Mouse (Mus musculus) myocyte (in vitro differentiated cells): Measurements from ENCODE around the gene H1f0. TPM values are rescaled to one million over a fixed set of nuclear protein-coding genes. Genes with fewer than 3 reads are reported as not detected.
A peak's percentile ranks its signal among the peaks of the same experiment; 100 is the strongest.
"Not testable (repeated sequence)": the region's sequence is repeated elsewhere in the genome, so short reads cannot be mapped to it uniquely, and the experiment has no call there.

Experiments used
- H3K27me3 ChIP-seq: one replicate; pipeline ENCODE4 v1.6.1; 2011; ENCODE audit not compliant: control insufficient read depth, insufficient read depth, insufficient read length
- H3K36me3 ChIP-seq: one replicate; pipeline ENCODE4 v1.6.1; 2011; ENCODE audit not compliant: control insufficient read depth, insufficient read depth
- H3K4me2 ChIP-seq: one replicate; pipeline ENCODE4 v1.6.1; 2011; ENCODE audit warnings: low read depth, control low read depth
- H3K4me3 ChIP-seq: one replicate; pipeline ENCODE4 v1.5.1; 2011; ENCODE audit warnings: mild to moderate bottlenecking, control low read depth, moderate library complexity
- H3K79me2 ChIP-seq: one replicate; pipeline ENCODE4 v1.6.1; 2011; ENCODE audit not compliant: control insufficient read depth, insufficient read depth
- H3ac ChIP-seq: one replicate; pipeline ENCODE4 v1.6.1; 2011; ENCODE audit not compliant: control insufficient read depth, insufficient read length
- CEBPB ChIP-seq: IDR thresholded peaks from 2 replicates; pipeline ENCODE4 v1.6.1; 2011; ENCODE audit warnings: mild to moderate bottlenecking, moderate library complexity; ENCODE audit not compliant: poor library complexity, insufficient read depth, severe bottlenecking
- E2F4 ChIP-seq: IDR thresholded peaks from one replicate; pipeline ENCODE4 v1.6.1; 2011; ENCODE audit warnings: mild to moderate bottlenecking, control low read depth, moderate library complexity; ENCODE audit not compliant: insufficient read depth
- MAX ChIP-seq: IDR thresholded peaks from one replicate; pipeline ENCODE4 v1.6.1; 2011; ENCODE audit warnings: low read depth, mild to moderate bottlenecking, control low read depth
- MYOD1 ChIP-seq, 3 experiments: IDR thresholded peaks; one replicate each; pipeline ENCODE4 v1.6.1; 2011; ENCODE audit warnings: control low read depth in 2 of 3, low read depth in 2 of 3, mild to moderate bottlenecking in 2 of 3, moderate library complexity in 1 of 3; ENCODE audit not compliant: insufficient read length in 2 of 3, control insufficient read depth in 1 of 3
- MYOG ChIP-seq, 3 experiments: IDR thresholded peaks; one replicate each; pipeline ENCODE4 v1.6.1; 2011; ENCODE audit warnings: control low read depth in 2 of 3, low read depth in 2 of 3, mild to moderate bottlenecking in 2 of 3; ENCODE audit not compliant: insufficient read length in 2 of 3, control insufficient read depth in 1 of 3, insufficient read depth in 1 of 3
- POLR2A ChIP-seq: IDR thresholded peaks from one replicate; pipeline ENCODE4 v1.6.1; 2011; ENCODE audit warnings: low read depth, mild to moderate bottlenecking, control low read depth, moderate library complexity; ENCODE audit not compliant: insufficient read length
- POLR2AphosphoS2 ChIP-seq: IDR thresholded peaks from one replicate; pipeline ENCODE4 v1.6.1; 2011; ENCODE audit warnings: low read depth, control low read depth; ENCODE audit not compliant: insufficient read length
- REST ChIP-seq: IDR thresholded peaks from one replicate; pipeline ENCODE4 v1.6.1; 2011; ENCODE audit warnings: mild to moderate bottlenecking, control low read depth, moderate library complexity; ENCODE audit not compliant: insufficient read depth, insufficient read length
- SRF ChIP-seq: IDR thresholded peaks from one replicate; pipeline ENCODE4 v1.6.1; 2011; ENCODE audit warnings: low read depth; ENCODE audit not compliant: control insufficient read depth, insufficient read length
- TCF12 ChIP-seq: IDR thresholded peaks from one replicate; pipeline ENCODE4 v1.6.1; 2011; ENCODE audit warnings: mild to moderate bottlenecking, control low read depth; ENCODE audit not compliant: poor library complexity, insufficient read depth, severe bottlenecking
- TCF3 ChIP-seq: IDR thresholded peaks from one replicate; pipeline ENCODE4 v1.6.1; 2011; ENCODE audit warnings: low read depth, control low read depth; ENCODE audit not compliant: insufficient read length
- USF1 ChIP-seq: IDR thresholded peaks from one replicate; pipeline ENCODE4 v1.6.1; 2011; ENCODE audit warnings: low read depth, mild to moderate bottlenecking, control low read depth, moderate library complexity
- polyA plus RNA-seq: library from polyadenylated mRNA; unstranded; fragments of >200 nt; fragmentation: generic; extraction: Trizol; gene quantifications from one replicate; pipeline ENCODE4 v1.2.1, GENCODE M21; 2012; ENCODE audit warnings: missing spikeins

H1f0 gene
- polyA plus RNA-seq, 1 experiment: 423 TPM

GRCm38 (mm10) chr15:79007059-79007458, 21.2 kb upstream of the H1f0 start:
- Histone ChIP-seq H3K36me3 (no peaks in the 10 kb centered on the region), H3K4me2 (no peak overlapping the region)

DNA sequence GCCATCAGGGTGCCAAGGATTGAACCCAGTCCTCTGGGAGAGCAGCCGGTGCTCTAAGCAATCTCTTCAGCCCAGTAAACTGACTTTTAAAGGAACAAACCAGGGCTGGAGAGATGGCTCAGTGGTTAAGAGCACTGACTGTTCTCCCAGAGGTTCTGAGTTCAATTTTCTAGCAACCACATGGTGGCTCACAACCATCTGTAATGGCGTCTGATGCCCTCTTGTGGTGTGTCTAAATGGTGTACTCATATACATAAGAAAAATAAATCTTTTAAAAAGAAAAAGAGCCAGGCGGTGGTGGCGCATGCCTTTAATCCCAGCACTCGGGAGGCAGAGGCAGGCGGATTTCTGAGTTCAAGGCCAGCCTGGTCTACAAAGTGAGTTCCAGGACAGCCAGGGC, 20.4 kb upstream of the H1f0 start:
- H3K36me3 ChIP-seq, H3K79me2 ChIP-seq, H3K4me3 ChIP-seq, H3K4me2 ChIP-seq, H3K27me3 ChIP-seq, H3ac ChIP-seq: not testable (repeated sequence)

More at GRCm38 (mm10) chr15:79007059-79007458, 21.2 kb upstream of the H1f0 start:
- Histone ChIP-seq H3ac (no peak overlapping the region), H3K27me3 (no peaks in the 10 kb centered on the region), H3K4me3 (no peak overlapping the region), H3K79me2 (no peaks in the 10 kb centered on the region)
- TF ChIP-seq MYOD1 (IDR thresholded peaks at IDR 0.05; ENCODE audit: control insufficient read depth in 1 of 3, insufficient read length in 2 of 3, low read depth in 2 of 3) (no peak), CEBPB (no peak), POLR2A (no peak), MYOG (IDR thresholded peaks at IDR 0.05; ENCODE audit: control insufficient read depth in 1 of 3, insufficient read depth in 1 of 3, insufficient read length in 2 of 3, low read depth in 2 of 3) (no peak), TCF3 (no peak), REST (no peak), SRF (no peak), E2F4 (no peak), POLR2AphosphoS2 (no peak), TCF12 (no peak), USF1 (no peak), MAX (no peak)

- Histone ChIP-seq H3K4me2 (no peak overlapping the region), H3K36me3 (no peaks in the 10 kb centered on the region), H3K4me3 (no peak overlapping the region), H3ac (no peak overlapping the region), H3K27me3 (peaks cover 4% of the 10 kb centered on the region), H3K79me2 (no peaks in the 10 kb centered on the region)
- TF ChIP-seq TCF3 (no peak), SRF (no peak), MYOD1 (IDR thresholded peaks at IDR 0.05; ENCODE audit: control insufficient read depth in 1 of 3, insufficient read length in 2 of 3, low read depth in 2 of 3) (peak in 1 of 3 experiments; percentile 18)
These were observed 18.5 kb upstream of the H1f0 start for GRCm38 (mm10) chr15:79009734-79010133.

GRCm38 (mm10) chr15:79011550-79011949, 16.7 kb upstream of the H1f0 start:
- Histone ChIP-seq H3K27me3 (peaks cover 6% of the 10 kb centered on the region), H3K4me2 (no peak overlapping the region), H3K4me3 (no peak overlapping the region), H3K79me2 (no peaks in the 10 kb centered on the region), H3K36me3 (no peaks in the 10 kb centered on the region), H3ac (no peak overlapping the region)
- no peak for TF ChIP-seq TCF3
- peak in 2 of 3 experiments; percentile 6 to 13 for TF ChIP-seq MYOG (IDR thresholded peaks at IDR 0.05; ENCODE audit: control insufficient read depth in 1 of 3, insufficient read depth in 1 of 3, insufficient read length in 2 of 3, low read depth in 2 of 3)
- peak in 1 of 3 experiments; percentile 47 for TF ChIP-seq MYOD1 (IDR thresholded peaks at IDR 0.05; ENCODE audit: control insufficient read depth in 1 of 3, insufficient read length in 2 of 3, low read depth in 2 of 3)

DNA sequence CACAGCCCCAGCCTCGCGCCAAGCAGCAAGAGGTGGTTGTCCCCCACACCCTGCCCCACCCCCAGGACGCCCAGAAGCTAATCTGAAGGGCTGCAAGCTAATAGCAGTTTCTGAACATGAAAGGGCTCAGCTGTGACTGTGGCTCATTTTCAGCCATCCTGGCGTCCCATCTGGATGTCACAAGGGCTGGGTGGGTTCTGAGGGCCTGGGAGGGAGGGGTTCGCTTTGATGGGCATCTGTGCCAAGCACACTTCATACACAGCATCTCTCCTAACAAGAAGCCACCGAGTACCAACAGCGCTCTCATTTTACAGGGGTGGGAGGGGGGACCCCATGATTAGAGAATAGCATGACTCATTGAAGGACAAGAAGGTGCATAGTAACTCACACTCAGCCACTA, 14.9 kb upstream of the H1f0 start:
- H3K27me3 ChIP-seq: peaks cover 6% of the 10 kb centered on the region
- no peaks in the 10 kb centered on the region for H3K36me3 ChIP-seq
- H3ac ChIP-seq: no peak overlapping the region
- H3K4me3 ChIP-seq: no peak overlapping the region
- TF ChIP-seq POLR2AphosphoS2: no peak
- no peaks in the 10 kb centered on the region for H3K79me2 ChIP-seq
- no peak overlapping the region for H3K4me2 ChIP-seq

DNA sequence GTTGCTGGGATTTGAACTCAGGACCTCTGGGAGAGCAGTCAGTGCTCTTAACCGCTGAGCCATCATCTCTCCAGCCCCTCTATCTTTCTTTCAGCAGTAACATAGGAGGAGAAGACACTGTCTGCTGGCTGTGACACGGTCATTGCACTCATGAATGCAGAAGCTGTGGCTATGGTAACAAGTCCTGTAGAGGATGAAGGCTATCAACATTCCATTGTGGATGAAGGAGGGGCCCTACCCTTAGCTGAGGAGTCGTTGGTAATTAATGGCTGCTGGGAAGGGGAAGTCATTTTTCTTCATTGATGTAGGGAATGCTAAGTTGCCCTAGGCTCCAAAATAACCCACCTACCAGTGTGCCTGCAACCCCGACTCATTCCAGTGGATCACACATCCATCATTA, 10.1 kb upstream of the H1f0 start:
- Histone ChIP-seq H3K4me2 (no peak overlapping the region), H3ac (no peak overlapping the region), H3K36me3 (no peaks in the 10 kb centered on the region), H3K4me3 (no peak overlapping the region), H3K27me3 (peaks cover 23% of the 10 kb centered on the region), H3K79me2 (no peaks in the 10 kb centered on the region)
- no peak for TF ChIP-seq TCF12
- TF ChIP-seq MYOG (IDR thresholded peaks at IDR 0.05; ENCODE audit: control insufficient read depth in 1 of 3, insufficient read depth in 1 of 3, insufficient read length in 2 of 3, low read depth in 2 of 3): no peak
